Mouse (Mus musculus) embryonic fibroblast, embryonic 13.5 days (primary cell): ENCODE measurements around the gene Zfp607b.

Experiments used
- CTCF ChIP-seq: IDR thresholded peaks from 2 replicates; pipeline ENCODE4 v1.5.1; 2011; ENCODE audit warnings: mild to moderate bottlenecking, control low read depth, low read length, moderate library complexity, borderline replicate concordance; ENCODE audit not compliant: insufficient read depth
- POLR2A ChIP-seq: IDR thresholded peaks from 2 replicates; pipeline ENCODE4 v1.6.1; 2011; ENCODE audit warnings: low read depth, mild to moderate bottlenecking, control low read depth, low read length, moderate library complexity

GRCm38 (mm10) chr7:27731946-27732345 is 42.8 kb downstream of the Zfp607b start:
- TF ChIP-seq CTCF (no peak), POLR2A (no peak)
